Mouse (Mus musculus): Measurements from ENCODE around the gene Dnajc15. TPM values are rescaled to one million over a fixed set of nuclear protein-coding genes. Genes with fewer than 3 reads are reported as not detected.

Gene Dnajc15
- polyA plus RNA-seq, 1 experiment = 50.1 TPM

DNA sequence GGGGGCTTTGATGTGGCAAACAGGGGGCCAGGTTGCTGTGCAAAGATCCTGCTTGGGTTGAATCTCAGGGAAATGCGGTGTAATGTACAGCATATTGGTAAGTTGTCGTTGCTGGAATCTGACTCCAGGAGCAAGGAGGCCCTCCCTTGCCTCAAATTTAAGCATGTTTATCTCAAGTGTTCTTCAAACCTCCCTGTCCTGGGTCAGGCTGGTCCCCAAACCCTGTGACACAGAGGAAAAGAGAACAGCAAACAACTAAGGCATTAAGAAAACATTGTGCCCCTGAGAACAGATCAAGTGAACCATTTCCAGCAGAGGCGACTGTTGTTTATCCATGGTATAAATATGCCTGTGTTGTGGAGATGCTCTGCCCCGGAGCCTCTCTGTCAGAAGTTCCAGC is 67.1 kb downstream of the Dnajc15 start:
- Histone ChIP-seq H3K4me3 (ENCODE audit: insufficient read depth, poor library complexity, severe bottlenecking) (no peak overlapping the region), H3K27me3 (ENCODE audit: control insufficient read depth, insufficient read depth, insufficient read length) (no peaks in the 10 kb centered on the region), H3K79me2 (ENCODE audit: control insufficient read depth, insufficient read depth) (no peaks in the 10 kb centered on the region), H3ac (ENCODE audit: control insufficient read depth, insufficient read length, low read depth) (no peak overlapping the region), H3K79me3 (ENCODE audit: low read depth) (no peaks in the 10 kb centered on the region), H3K36me3 (ENCODE audit: control insufficient read depth, insufficient read depth) (no peaks in the 10 kb centered on the region)
- TF ChIP-seq CEBPB (IDR thresholded peaks at IDR 0.05; ENCODE audit: low read depth) (no peak), MAX (IDR thresholded peaks at IDR 0.05) (no peak), FOSL1 (IDR thresholded peaks at IDR 0.05; ENCODE audit: insufficient read depth, low read length, poor library complexity, severe bottlenecking) (no peak), CTCF (IDR thresholded peaks at IDR 0.05; ENCODE audit: control insufficient read depth, insufficient read depth, insufficient read length) (no peak), MYOD1 (IDR thresholded peaks at IDR 0.05; ENCODE audit: control insufficient read depth, insufficient read length, low read depth) (no peak), MYOG (IDR thresholded peaks at IDR 0.05; ENCODE audit: control insufficient read depth, extremely low read depth, insufficient read length) (no peak), USF1 (IDR thresholded peaks at IDR 0.05; ENCODE audit: low read depth) (no peak)

DNA sequence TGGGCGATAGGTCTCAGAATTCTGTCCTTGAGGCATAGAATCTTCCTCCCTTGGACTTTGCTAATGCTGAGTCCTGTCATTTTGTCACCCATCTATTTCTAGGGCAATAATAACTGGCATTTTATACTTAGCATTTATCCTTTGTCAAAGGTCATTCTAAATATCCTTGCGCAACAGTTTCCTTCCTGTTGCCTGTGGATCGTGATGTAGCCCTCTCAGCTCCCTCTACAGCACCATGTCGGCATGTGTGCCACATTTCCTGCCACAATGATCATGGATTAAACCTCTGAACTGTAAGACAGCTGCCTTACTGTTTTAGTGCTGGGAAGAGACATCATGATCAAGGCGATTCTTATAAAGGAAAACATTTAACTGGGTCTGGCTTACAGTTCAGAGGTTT is 68.6 kb downstream of the Dnajc15 start:
- Histone ChIP-seq H3ac (ENCODE audit: control insufficient read depth, insufficient read length, low read depth) (no peak overlapping the region), H3K36me3 (ENCODE audit: control insufficient read depth, insufficient read depth) (no peaks in the 10 kb centered on the region), H3K4me3 (ENCODE audit: insufficient read depth, poor library complexity, severe bottlenecking) (no peak overlapping the region), H3K27me3 (ENCODE audit: control insufficient read depth, insufficient read depth, insufficient read length) (no peaks in the 10 kb centered on the region), H3K79me2 (ENCODE audit: control insufficient read depth, insufficient read depth) (no peaks in the 10 kb centered on the region), H3K79me3 (ENCODE audit: low read depth) (no peaks in the 10 kb centered on the region)
- TF ChIP-seq CEBPB (IDR thresholded peaks at IDR 0.05; ENCODE audit: low read depth) = peak; percentile 36
- no peak for TF ChIP-seq FOSL1 (IDR thresholded peaks at IDR 0.05; ENCODE audit: insufficient read depth, low read length, poor library complexity, severe bottlenecking)
- no peak for TF ChIP-seq MYOD1 (IDR thresholded peaks at IDR 0.05; ENCODE audit: control insufficient read depth, insufficient read length, low read depth)
- TF ChIP-seq USF1 (IDR thresholded peaks at IDR 0.05; ENCODE audit: low read depth) = no peak

- Histone ChIP-seq H3K27me3 (ENCODE audit: control insufficient read depth, insufficient read depth, insufficient read length) (no peaks in the 10 kb centered on the region), H3K79me2 (ENCODE audit: control insufficient read depth, insufficient read depth) (no peaks in the 10 kb centered on the region), H3K36me3 (ENCODE audit: control insufficient read depth, insufficient read depth) (no peaks in the 10 kb centered on the region), H3K4me3 (ENCODE audit: insufficient read depth, poor library complexity, severe bottlenecking) (no peak overlapping the region), H3K79me3 (ENCODE audit: low read depth) (no peaks in the 10 kb centered on the region), H3ac (ENCODE audit: control insufficient read depth, insufficient read length, low read depth) (no peak overlapping the region)
- no peak for TF ChIP-seq CEBPB (IDR thresholded peaks at IDR 0.05; ENCODE audit: low read depth)
- TF ChIP-seq USF1 (IDR thresholded peaks at IDR 0.05; ENCODE audit: low read depth) = no peak
- no peak for TF ChIP-seq MYOG (IDR thresholded peaks at IDR 0.05; ENCODE audit: control insufficient read depth, extremely low read depth, insufficient read length)
- no peak for TF ChIP-seq MYOD1 (IDR thresholded peaks at IDR 0.05; ENCODE audit: control insufficient read depth, insufficient read length, low read depth)
- no peak for TF ChIP-seq FOSL1 (IDR thresholded peaks at IDR 0.05; ENCODE audit: insufficient read depth, low read length, poor library complexity, severe bottlenecking)
- no peak for TF ChIP-seq MAX (IDR thresholded peaks at IDR 0.05)
- no peak for TF ChIP-seq CTCF (IDR thresholded peaks at IDR 0.05; ENCODE audit: control insufficient read depth, insufficient read depth, insufficient read length)
Observed at GRCm38 (mm10) chr14:77802268-77802630, 72.7 kb downstream of the Dnajc15 start.

DNA sequence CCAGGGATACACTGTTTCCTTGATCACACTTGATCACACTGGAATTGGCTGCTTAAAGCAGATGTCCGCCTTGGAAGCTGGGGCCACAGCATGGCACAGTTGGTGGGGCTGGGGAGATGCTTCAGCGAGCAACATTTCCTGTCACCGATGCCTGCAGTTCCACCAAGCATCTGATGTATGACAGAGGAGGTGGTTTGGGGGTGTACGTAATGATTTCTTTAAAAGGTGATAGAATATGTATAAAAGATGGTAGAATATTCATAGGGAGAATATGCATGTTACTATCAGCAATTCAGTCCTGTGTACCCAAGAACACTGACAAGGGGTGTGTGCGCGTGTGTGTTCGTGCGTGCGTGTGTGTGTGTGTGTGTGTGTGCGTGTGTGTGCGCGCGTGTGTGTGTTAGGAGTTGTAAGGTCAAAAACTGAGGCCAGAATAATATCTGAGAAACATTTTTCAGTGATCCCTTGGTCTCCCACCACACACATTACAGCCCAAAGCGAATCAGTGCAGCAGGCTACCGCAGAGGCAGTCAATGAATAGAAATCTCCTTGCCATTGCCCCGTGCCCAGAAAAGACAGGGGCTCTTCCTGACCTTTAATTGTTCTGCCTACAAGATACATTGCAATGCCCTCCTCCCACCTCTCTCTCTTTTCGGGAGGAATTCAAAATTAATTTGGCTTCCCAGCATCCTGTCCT is 73.2 kb downstream of the Dnajc15 start:
- Histone ChIP-seq H3K79me3 (ENCODE audit: low read depth) (no peaks in the 10 kb centered on the region), H3K4me3 (ENCODE audit: insufficient read depth, poor library complexity, severe bottlenecking) (no peak overlapping the region), H3K27me3 (ENCODE audit: control insufficient read depth, insufficient read depth, insufficient read length) (no peaks in the 10 kb centered on the region), H3K36me3 (ENCODE audit: control insufficient read depth, insufficient read depth) (no peaks in the 10 kb centered on the region), H3K79me2 (ENCODE audit: control insufficient read depth, insufficient read depth) (no peaks in the 10 kb centered on the region), H3ac (ENCODE audit: control insufficient read depth, insufficient read length, low read depth) (no peak overlapping the region)
- no peak for TF ChIP-seq MAX (IDR thresholded peaks at IDR 0.05)
- no peak for TF ChIP-seq CTCF (IDR thresholded peaks at IDR 0.05; ENCODE audit: control insufficient read depth, insufficient read depth, insufficient read length)
- no peak for TF ChIP-seq FOSL1 (IDR thresholded peaks at IDR 0.05; ENCODE audit: insufficient read depth, low read length, poor library complexity, severe bottlenecking)
- TF ChIP-seq MYOD1 (IDR thresholded peaks at IDR 0.05; ENCODE audit: control insufficient read depth, insufficient read length, low read depth) = no peak
- no peak for TF ChIP-seq USF1 (IDR thresholded peaks at IDR 0.05; ENCODE audit: low read depth)
- no peak for TF ChIP-seq MYOG (IDR thresholded peaks at IDR 0.05; ENCODE audit: control insufficient read depth, extremely low read depth, insufficient read length)
- TF ChIP-seq CEBPB (IDR thresholded peaks at IDR 0.05; ENCODE audit: low read depth) = no peak

GRCm38 (mm10) chr14:77796506-77796905 is 78.4 kb downstream of the Dnajc15 start:
- H3ac ChIP-seq (ENCODE audit: control insufficient read depth, insufficient read length, low read depth) = no peak overlapping the region
- no peak overlapping the region for H3K4me3 ChIP-seq (ENCODE audit: insufficient read depth, poor library complexity, severe bottlenecking)
- H3K79me3 ChIP-seq (ENCODE audit: low read depth) = no peaks in the 10 kb centered on the region
- no peak for TF ChIP-seq USF1 (IDR thresholded peaks at IDR 0.05; ENCODE audit: low read depth)
- TF ChIP-seq MYOD1 (IDR thresholded peaks at IDR 0.05; ENCODE audit: control insufficient read depth, insufficient read length, low read depth) = no peak
- TF ChIP-seq MYOG (IDR thresholded peaks at IDR 0.05; ENCODE audit: control insufficient read depth, extremely low read depth, insufficient read length) = no peak
- no peak for TF ChIP-seq CTCF (IDR thresholded peaks at IDR 0.05; ENCODE audit: control insufficient read depth, insufficient read depth, insufficient read length)
- TF ChIP-seq MAX (IDR thresholded peaks at IDR 0.05) = no peak
- TF ChIP-seq CEBPB (IDR thresholded peaks at IDR 0.05; ENCODE audit: low read depth) = no peak
- no peak for TF ChIP-seq FOSL1 (IDR thresholded peaks at IDR 0.05; ENCODE audit: insufficient read depth, low read length, poor library complexity, severe bottlenecking)
- no peaks in the 10 kb centered on the region for H3K79me2 ChIP-seq (ENCODE audit: control insufficient read depth, insufficient read depth)
- H3K36me3 ChIP-seq (ENCODE audit: control insufficient read depth, insufficient read depth) = no peaks in the 10 kb centered on the region
- H3K27me3 ChIP-seq (ENCODE audit: control insufficient read depth, insufficient read depth, insufficient read length) = no peaks in the 10 kb centered on the region

DNA sequence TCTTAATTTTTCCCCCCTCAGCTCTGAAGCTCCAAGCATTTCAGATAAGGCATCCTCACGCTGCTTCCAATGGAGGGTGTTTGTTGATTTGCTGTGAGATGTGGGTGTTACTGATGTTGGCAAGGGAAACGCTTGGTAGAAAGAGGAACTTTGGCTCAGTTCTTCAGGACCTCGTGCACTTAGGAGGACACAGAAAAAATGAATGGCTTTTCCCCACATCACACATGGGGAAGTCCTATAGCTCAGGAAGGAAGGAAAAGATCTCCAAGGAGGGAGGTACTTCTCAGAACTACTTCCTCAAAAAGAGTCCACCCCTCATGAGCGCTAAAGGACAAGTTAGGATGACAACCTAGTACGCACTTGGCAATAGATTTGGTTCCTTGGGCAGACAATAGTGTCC is 79.7 kb downstream of the Dnajc15 start:
- Histone ChIP-seq H3ac (ENCODE audit: control insufficient read depth, insufficient read length, low read depth) (no peak overlapping the region), H3K79me3 (ENCODE audit: low read depth) (no peaks in the 10 kb centered on the region), H3K27me3 (ENCODE audit: control insufficient read depth, insufficient read depth, insufficient read length) (no peaks in the 10 kb centered on the region), H3K79me2 (ENCODE audit: control insufficient read depth, insufficient read depth) (no peaks in the 10 kb centered on the region), H3K4me3 (ENCODE audit: insufficient read depth, poor library complexity, severe bottlenecking) (no peak overlapping the region), H3K36me3 (ENCODE audit: control insufficient read depth, insufficient read depth) (no peaks in the 10 kb centered on the region)
- TF ChIP-seq FOSL1 (IDR thresholded peaks at IDR 0.05; ENCODE audit: insufficient read depth, low read length, poor library complexity, severe bottlenecking) (no peak), MYOG (IDR thresholded peaks at IDR 0.05; ENCODE audit: control insufficient read depth, extremely low read depth, insufficient read length) (no peak), MAX (IDR thresholded peaks at IDR 0.05) (no peak), CEBPB (IDR thresholded peaks at IDR 0.05; ENCODE audit: low read depth) (no peak), MYOD1 (IDR thresholded peaks at IDR 0.05; ENCODE audit: control insufficient read depth, insufficient read length, low read depth) (no peak), CTCF (IDR thresholded peaks at IDR 0.05; ENCODE audit: control insufficient read depth, insufficient read depth, insufficient read length) (no peak), USF1 (IDR thresholded peaks at IDR 0.05; ENCODE audit: low read depth) (no peak)
